Mouse (Mus musculus) hematopoietic multipotent progenitor cell, adult 10-12 weeks (in vitro differentiated cells): ENCODE results near the gene 4930524N10Rik. TPM values are rescaled to one million over a fixed set of nuclear protein-coding genes. Genes with fewer than 3 reads are reported as not detected.

ENCODE experiments used
- polyA plus RNA-seq: library from polyadenylated mRNA; stranded (reverse); fragments of >175 nt; gene quantifications from 2 replicates; pipeline ENCODE4 v1.2.3, GENCODE M21; 2012; ENCODE audit warnings: low replicate concordance

The 4930524N10Rik gene
- polyA plus RNA-seq = not detected in 2 replicates

DNA sequence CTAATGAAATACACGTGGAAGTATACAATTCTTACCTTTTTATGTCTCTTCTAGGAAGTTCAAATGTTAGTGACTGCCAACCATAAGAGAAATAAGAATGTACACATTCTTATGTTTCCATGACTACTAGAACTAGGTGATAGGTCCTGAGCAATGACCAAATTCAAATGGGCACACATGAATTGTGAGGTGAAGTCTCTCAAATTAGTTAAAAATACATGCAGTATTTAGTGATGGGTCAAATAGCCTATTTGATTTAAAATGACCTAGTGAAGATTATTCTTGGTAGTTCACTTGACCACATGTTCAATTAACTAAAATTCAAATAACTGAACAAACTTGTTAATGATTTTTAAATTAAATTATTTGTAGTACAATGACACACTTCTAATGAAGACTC is at the start of gene 4930524N10Rik:
TSS of gene 4930524N10Rik (minus strand) at position 101 of the 400 bp plus-strand sequence.

Other genes starting within 250 kb of the 4930524N10Rik start
- not detected in 2 replicates for gene Gm15140, start 222.7 kb downstream of the 4930524N10Rik start, polyA plus RNA-seq
- gene Samt4, start 138.6 kb upstream of the 4930524N10Rik start, polyA plus RNA-seq = not detected in 2 replicates
- not detected in 2 replicates for gene Samt2, start 236.0 kb upstream of the 4930524N10Rik start, polyA plus RNA-seq